Mouse (Mus musculus): ENCODE data around the gene Man1c1. TPM values are rescaled to one million over a fixed set of nuclear protein-coding genes. Genes with fewer than 3 reads are reported as not detected.

The Man1c1 gene
- total and polyA plus RNA-seq, 3 experiments: 0.05 TPM; not detected in 2

DNA sequence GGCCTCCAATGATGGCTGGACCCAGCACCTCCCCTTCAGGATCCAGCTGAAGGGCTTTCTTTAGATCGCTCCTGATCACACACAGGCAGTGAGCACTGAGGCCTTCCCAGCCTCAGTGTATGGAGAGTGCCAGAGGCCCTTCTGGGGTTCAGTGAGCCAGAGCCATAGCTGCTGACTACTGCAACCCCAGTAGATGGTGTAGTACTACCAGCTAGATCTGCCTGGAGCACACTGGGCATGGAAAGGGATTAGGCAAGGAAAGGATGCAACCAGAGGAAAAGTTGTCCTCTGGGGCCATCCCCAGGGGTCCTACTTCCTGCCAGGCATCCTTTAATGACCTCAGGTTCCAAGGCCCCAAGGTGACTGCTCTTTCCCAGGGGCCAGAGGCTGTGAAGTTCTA lies 150.5 kb downstream of the Man1c1 start:
- TF ChIP-seq POLR2AphosphoS5 (IDR thresholded peaks at IDR 0.05; ENCODE audit: insufficient replicate concordance, low read depth, low read length) (no peak), TAL1 (conservative IDR thresholded peaks at IDR 0.05; ENCODE audit: low read depth, low read length) (no peak), CTCF (IDR thresholded peaks at IDR 0.05; ENCODE audit: low read depth, low read length) (no peak), GATA2 (IDR thresholded peaks at IDR 0.05; ENCODE audit: borderline replicate concordance, low read depth, low read length) (no peak), GATA1 (IDR thresholded peaks at IDR 0.05; ENCODE audit: borderline replicate concordance, low read length) (no peak)
- H3K27me3 ChIP-seq (ENCODE audit: insufficient read depth, low read length): peaks cover 24% of the 10 kb centered on the region
- ATAC-seq (ENCODE audit: extremely low read depth, insufficient number of reproducible peaks, low FRiP score, poor library complexity, severe bottlenecking): no peak

GRCm38 (mm10) chr4:134551494-134552316 lies 152.4 kb downstream of the Man1c1 start, which contains the start of gene Selenon:
Selenon (minus strand) TSS chr4:134552166.
- H3K4me1 ChIP-seq (ENCODE audit: insufficient read depth, low read depth, low read length): 0 out of 2 replicates have a peak, but pooled peaks cover 5% of the 10 kb centered on the region
- H3K4me3 ChIP-seq (ENCODE audit: low read depth, low read length): no peak within 1 kb of the TSS
- no peak for DNase-seq (ENCODE audit: low spot score)
- no peaks in the 10 kb centered on the region for H3K36me3 ChIP-seq (replicated peaks)
- H3K27me3 ChIP-seq (ENCODE audit: insufficient read depth, low read length): peaks cover 28% of the 10 kb centered on the region; the same call in 1 of the 2 replicates
- TF ChIP-seq POLR2AphosphoS5 (IDR thresholded peaks at IDR 0.05; ENCODE audit: insufficient replicate concordance, low read depth, low read length) (no peak), TAL1 (conservative IDR thresholded peaks at IDR 0.05; ENCODE audit: low read depth, low read length) (no peak), GATA2 (IDR thresholded peaks at IDR 0.05; ENCODE audit: borderline replicate concordance, low read depth, low read length) (no peak), CTCF (IDR thresholded peaks at IDR 0.05; ENCODE audit: low read depth, low read length) (no peak), GATA1 (IDR thresholded peaks at IDR 0.05; ENCODE audit: borderline replicate concordance, low read length) (no peak)
- peaks cover 15% of the 10 kb centered on the region for H3K9me3 ChIP-seq (replicated peaks)
- no peak for ATAC-seq (ENCODE audit: extremely low read depth, insufficient number of reproducible peaks, low FRiP score, poor library complexity, severe bottlenecking)

More for the DNA sequence above, 150.5 kb downstream of the Man1c1 start:
- no peaks in the 10 kb centered on the region for H3K4me1 ChIP-seq (ENCODE audit: insufficient read depth, low read depth, low read length)
- H3K9me3 ChIP-seq (replicated peaks): peaks cover 15% of the 10 kb centered on the region
- H3K4me3 ChIP-seq (ENCODE audit: low read depth, low read length): no peak overlapping the region
- H3K36me3 ChIP-seq (replicated peaks): no peaks in the 10 kb centered on the region
- DNase-seq (ENCODE audit: low spot score): no peak

GRCm38 (mm10) chr4:134549899-134550298 lies 154.2 kb downstream of the Man1c1 start:
- DNase-seq (ENCODE audit: low spot score) (no peak), ATAC-seq (ENCODE audit: extremely low read depth, insufficient number of reproducible peaks, low FRiP score, poor library complexity, severe bottlenecking) (no peak)
- peaks cover 15% of the 10 kb centered on the region for H3K9me3 ChIP-seq (replicated peaks)
- H3K27me3 ChIP-seq (ENCODE audit: insufficient read depth, low read length): peaks cover 41% of the 10 kb centered on the region
- H3K4me1 ChIP-seq (ENCODE audit: insufficient read depth, low read depth, low read length): 0 out of 2 replicates have a peak, but pooled peaks cover 5% of the 10 kb centered on the region
- TF ChIP-seq TAL1 (conservative IDR thresholded peaks at IDR 0.05; ENCODE audit: low read depth, low read length) (no peak), CTCF (IDR thresholded peaks at IDR 0.05; ENCODE audit: low read depth, low read length) (no peak), GATA2 (IDR thresholded peaks at IDR 0.05; ENCODE audit: borderline replicate concordance, low read depth, low read length) (no peak), GATA1 (IDR thresholded peaks at IDR 0.05; ENCODE audit: borderline replicate concordance, low read length) (no peak), POLR2AphosphoS5 (IDR thresholded peaks at IDR 0.05; ENCODE audit: insufficient replicate concordance, low read depth, low read length) (no peak)
- H3K36me3 ChIP-seq (replicated peaks): no peaks in the 10 kb centered on the region
- no peak overlapping the region for H3K4me3 ChIP-seq (ENCODE audit: low read depth, low read length)

DNA sequence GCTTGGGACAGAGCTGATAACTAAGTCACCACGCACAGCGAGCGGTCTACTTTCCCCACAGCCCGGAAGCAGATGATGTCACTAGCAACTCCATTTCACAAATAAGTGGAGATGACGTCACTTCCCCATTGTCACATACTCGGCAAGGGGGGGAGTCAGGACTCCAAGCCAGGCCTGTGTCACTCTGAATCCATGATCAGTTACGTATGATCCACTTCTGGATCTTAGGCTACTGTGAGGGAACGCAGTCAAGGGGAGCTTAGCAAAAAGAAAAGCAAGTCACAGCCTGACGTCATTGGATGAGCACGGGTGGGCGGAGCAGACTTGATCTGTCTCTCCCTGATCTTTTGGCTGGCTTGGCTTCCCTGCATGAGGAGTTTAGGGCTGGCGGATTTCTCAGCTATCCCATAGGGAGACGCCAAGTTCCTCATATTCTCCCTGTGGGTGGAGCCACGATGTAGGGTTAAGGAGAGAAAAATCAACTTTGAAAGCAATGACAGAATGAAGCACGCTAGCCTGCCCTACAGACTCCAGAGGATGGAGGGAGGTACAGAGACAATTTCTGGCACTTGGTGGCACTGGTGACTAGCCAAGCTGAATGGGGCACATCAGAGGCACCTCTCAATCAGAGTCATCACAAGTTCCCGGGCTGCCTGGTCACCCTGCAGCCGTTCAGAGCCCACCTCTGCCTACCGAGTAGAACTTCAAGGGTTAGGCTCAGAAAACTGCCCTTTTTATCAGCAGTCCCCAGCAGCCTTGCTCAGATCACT lies 155.7 kb downstream of the Man1c1 start:
- Histone ChIP-seq H3K36me3 (replicated peaks) (no peaks in the 10 kb centered on the region), H3K27me3 (ENCODE audit: insufficient read depth, low read length) (peaks cover 48% of the 10 kb centered on the region), H3K4me1 (ENCODE audit: insufficient read depth, low read depth, low read length) (0 out of 2 replicates have a peak, but pooled peaks cover 5% of the 10 kb centered on the region), H3K9me3 (replicated peaks) (peaks cover 15% of the 10 kb centered on the region), H3K4me3 (ENCODE audit: low read depth, low read length) (no peak overlapping the region)
- TF ChIP-seq GATA2 (IDR thresholded peaks at IDR 0.05; ENCODE audit: borderline replicate concordance, low read depth, low read length): no peak
- TF ChIP-seq CTCF (IDR thresholded peaks at IDR 0.05; ENCODE audit: low read depth, low read length): no peak
- TF ChIP-seq TAL1 (conservative IDR thresholded peaks at IDR 0.05; ENCODE audit: low read depth, low read length): no peak
- TF ChIP-seq GATA1 (IDR thresholded peaks at IDR 0.05; ENCODE audit: borderline replicate concordance, low read length): no peak
- no peak for TF ChIP-seq POLR2AphosphoS5 (IDR thresholded peaks at IDR 0.05; ENCODE audit: insufficient replicate concordance, low read depth, low read length)
- DNase-seq (ENCODE audit: low spot score) (no peak), ATAC-seq (ENCODE audit: extremely low read depth, insufficient number of reproducible peaks, low FRiP score, poor library complexity, severe bottlenecking) (no peak)

DNA sequence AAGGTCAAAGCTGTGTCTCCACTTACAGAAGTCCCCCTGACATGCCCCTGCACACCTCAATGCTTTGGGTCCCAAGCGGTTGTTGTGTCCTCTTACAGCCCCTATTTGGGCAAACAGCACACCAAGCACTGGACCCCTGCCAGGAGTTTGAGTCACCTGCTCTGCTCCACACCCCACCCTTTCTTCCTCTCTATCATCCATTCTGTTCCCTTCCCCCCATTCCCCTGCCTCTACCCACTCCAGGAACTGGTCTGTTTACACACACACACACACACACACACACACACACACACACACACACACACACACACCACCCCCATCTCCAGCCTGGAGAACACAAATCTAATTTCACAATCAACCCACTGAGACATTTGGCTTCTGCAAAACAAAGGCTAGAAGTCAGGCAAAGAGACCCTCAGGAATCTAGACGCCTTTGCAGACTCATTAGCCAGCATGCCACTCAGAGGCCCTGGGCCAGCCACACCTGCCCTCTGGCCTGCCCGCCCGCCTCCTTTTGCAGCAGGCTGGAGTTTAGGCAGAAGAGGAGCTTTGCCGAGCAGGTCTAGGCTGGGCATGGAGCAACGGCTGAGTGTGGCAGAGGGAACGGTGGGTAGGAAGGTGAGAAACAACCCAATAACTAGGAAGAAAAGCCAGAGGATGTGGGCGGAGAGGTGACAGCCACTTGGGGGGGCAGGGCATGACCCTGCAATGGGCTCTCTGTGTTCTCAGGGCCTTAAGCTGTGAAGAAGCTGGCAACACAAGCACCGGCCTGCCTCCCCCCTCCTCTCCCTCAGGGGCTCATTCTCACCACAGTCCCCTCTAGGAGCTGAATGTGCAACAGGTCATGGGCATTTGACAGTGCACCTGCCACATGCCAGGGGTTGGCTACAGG lies 157.0 kb downstream of the Man1c1 start:
- Histone ChIP-seq H3K9me3 (replicated peaks) (peaks cover 15% of the 10 kb centered on the region), H3K27me3 (ENCODE audit: insufficient read depth, low read length) (peaks cover 48% of the 10 kb centered on the region), H3K4me3 (ENCODE audit: low read depth, low read length) (no peak overlapping the region), H3K4me1 (ENCODE audit: insufficient read depth, low read depth, low read length) (0 out of 2 replicates have a peak, but pooled peaks cover 7% of the 10 kb centered on the region), H3K36me3 (replicated peaks) (no peaks in the 10 kb centered on the region)
- DNase-seq (ENCODE audit: low spot score): no peak
- ATAC-seq (ENCODE audit: extremely low read depth, insufficient number of reproducible peaks, low FRiP score, poor library complexity, severe bottlenecking): no peak
- TF ChIP-seq TAL1 (conservative IDR thresholded peaks at IDR 0.05; ENCODE audit: low read depth, low read length) (no peak), GATA1 (IDR thresholded peaks at IDR 0.05; ENCODE audit: borderline replicate concordance, low read length) (no peak), GATA2 (IDR thresholded peaks at IDR 0.05; ENCODE audit: borderline replicate concordance, low read depth, low read length) (no peak), CTCF (IDR thresholded peaks at IDR 0.05; ENCODE audit: low read depth, low read length) (no peak), POLR2AphosphoS5 (IDR thresholded peaks at IDR 0.05; ENCODE audit: insufficient replicate concordance, low read depth, low read length) (no peak)

Data from G1E (cell line).